16 mouse cellular contexts compared by ENCODE assay signal in genomic region chr14:61132556-61132955, GRCm38 (mm10).
"Had no signal": no experiment of that assay in that cellular context is flagged by ENCODE, and none has a peak within 500 bp of the region (broad histone marks: within the 10 kb centered on the region; RNA-seq: fewer than 3 reads in every experiment).

No protein-coding gene starts in this region.

- H3K4me3 ChIP-seq: neural tube, embryonic 13.5 days; neural tube, embryonic 15.5 days; stomach, embryonic 15.5 days had no signal

- H3K27me3 ChIP-seq: neural tube, embryonic 13.5 days; neural tube, embryonic 15.5 days had no signal

- H3K36me3 ChIP-seq: neural tube, embryonic 13.5 days; neural tube, embryonic 15.5 days; stomach, embryonic 15.5 days had no signal

- H3K4me1 ChIP-seq: stomach, embryonic 15.5 days had no signal

- DNase-seq: retina, postnatal 1 day; right cerebral cortex, adult 18-20 months; right cerebral cortex, postnatal 14 days; right cerebral cortex, postnatal 25 days; right cerebral cortex, postnatal 4 days; spleen, adult 18-20 months; thymus, adult 18-20 months; thymus, adult 2 months; thymus, postnatal 14 days; thymus, postnatal 25 days; thymus, postnatal 36 days; thymus, postnatal 4 days had no signal

- H3K9me3 ChIP-seq: neural tube, embryonic 13.5 days; neural tube, embryonic 15.5 days; stomach, embryonic 15.5 days had no signal

- H3K9ac ChIP-seq: neural tube, embryonic 13.5 days; neural tube, embryonic 15.5 days; stomach, embryonic 15.5 days had no signal

- H3K27ac ChIP-seq: neural tube, embryonic 13.5 days; neural tube, embryonic 15.5 days; stomach, embryonic 15.5 days; stomach, postnatal 0 days had no signal

- H3K4me2 ChIP-seq: neural tube, embryonic 13.5 days; neural tube, embryonic 15.5 days; stomach, embryonic 15.5 days had no signal
